Mouse (Mus musculus) R1 (cell line): ENCODE measurements around the gene Zfp354a.
"Not testable (repeated sequence)": the region's sequence is repeated elsewhere in the genome, so short reads cannot be mapped to it uniquely, and the experiment has no call there.

ENCODE experiments used
- DNase-seq: peaks from one replicate; pipeline ENCODE4 v3.0.0-alpha.2; 2018; ENCODE audit warnings: low read depth, low spot score

The Zfp354a gene

DNA sequence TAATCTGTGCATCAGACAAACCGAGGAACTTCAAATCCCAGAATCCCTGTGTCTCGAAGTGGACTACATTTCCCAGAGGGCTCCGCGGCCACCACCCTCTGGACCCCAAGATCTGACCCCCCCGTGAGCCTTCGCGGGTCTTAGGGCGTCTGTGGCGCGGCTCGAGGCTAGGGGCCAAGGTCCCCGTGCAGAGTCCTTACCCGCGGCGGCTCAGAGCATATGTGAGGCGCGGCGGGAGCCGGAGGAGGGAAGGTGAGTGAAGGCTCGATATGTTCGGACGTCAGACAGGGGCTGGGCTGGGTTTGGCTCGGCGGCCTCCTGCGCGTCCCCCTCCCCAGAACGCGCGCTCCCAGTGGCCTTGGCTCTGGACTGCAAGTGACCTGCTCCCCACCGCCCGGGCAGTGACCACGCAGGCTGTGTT lies at the start of gene Zfp354a:
Zfp354a (plus strand) TSS at position 107 of the 421 bp plus-strand sequence.
- DNase-seq: peak; percentile 73

DNA sequence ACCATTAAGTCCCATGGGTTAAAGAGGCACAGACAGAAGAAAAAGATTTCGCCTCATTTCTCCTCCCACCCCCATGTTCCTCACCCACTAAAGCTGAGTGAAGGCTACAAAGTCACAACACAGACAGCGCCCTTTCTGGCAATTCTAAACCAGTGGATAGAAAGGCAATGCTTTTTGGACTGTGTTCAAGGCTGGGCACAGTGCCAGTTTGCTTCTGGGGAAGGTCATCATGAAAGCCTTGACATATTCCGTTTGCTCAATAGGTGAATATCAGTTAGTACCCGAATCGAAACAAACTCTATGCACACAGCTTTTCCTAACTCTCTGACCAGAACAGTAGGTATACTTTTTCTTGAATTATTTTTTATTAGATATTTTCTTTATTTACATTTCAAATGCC lies 47.2 kb upstream of the Zfp354a start:
- DNase-seq: no peak

DNA sequence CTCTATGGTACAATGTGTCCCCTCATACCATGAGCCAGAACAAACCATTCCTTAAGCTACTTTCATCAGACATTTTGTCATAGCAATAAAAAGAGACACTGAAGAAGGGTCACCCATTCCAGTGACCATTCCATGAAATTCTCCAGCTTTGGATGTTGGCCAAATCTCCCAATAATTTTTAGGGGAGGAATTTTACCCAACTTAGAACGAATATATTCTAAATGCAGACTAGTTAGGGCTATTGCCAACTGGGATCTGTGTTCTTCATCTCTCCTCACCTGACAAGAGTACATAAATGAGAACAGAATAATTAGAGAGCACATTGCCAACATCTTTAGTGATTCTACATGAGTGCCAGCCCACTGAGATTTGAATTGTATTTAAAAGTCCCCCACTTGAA lies 45.1 kb upstream of the Zfp354a start, which contains the start of gene Olfr54:
Olfr54 (plus strand) TSS at position 301 of the 400 bp plus-strand sequence.
- no peak for DNase-seq

DNA sequence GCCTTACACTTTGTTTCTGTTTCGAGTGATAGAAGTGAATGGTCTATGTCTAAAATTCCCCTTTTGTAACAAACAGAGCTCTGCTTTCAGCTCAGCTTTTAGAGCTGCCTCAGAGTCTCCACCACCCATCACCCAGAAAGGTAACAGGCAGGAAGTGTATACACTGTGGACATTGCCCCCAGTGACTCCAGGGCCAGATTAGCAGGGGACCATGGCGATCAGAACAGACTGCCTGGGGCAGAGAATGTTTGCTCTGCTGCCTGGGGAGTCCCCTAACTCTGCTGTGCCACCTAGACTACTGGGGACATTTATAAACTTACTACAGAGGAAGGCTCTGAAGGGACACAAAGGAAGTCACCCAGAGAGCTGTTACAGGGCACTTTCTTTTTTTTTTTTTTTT lies 42.7 kb upstream of the Zfp354a start:
- DNase-seq: no peak

DNA sequence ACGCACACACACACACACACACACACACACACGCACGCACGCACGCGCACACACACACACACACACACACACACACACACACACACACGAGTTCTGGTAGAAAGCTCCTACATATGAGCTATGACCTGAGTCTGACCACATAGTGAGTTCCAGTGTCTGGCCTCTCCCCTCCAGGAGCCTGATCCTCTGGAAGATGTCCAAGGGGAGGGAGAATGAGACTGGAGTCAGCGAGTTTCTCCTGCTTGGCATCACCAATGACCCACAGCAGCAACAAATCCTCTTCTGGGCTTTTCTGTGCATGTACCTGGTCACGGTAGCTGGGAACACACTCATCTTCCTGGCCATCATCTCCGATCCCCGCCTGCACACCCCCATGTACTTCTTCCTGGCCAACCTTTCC lies 32.2 kb upstream of the Zfp354a start:
- not testable (repeated sequence) for DNase-seq

DNA sequence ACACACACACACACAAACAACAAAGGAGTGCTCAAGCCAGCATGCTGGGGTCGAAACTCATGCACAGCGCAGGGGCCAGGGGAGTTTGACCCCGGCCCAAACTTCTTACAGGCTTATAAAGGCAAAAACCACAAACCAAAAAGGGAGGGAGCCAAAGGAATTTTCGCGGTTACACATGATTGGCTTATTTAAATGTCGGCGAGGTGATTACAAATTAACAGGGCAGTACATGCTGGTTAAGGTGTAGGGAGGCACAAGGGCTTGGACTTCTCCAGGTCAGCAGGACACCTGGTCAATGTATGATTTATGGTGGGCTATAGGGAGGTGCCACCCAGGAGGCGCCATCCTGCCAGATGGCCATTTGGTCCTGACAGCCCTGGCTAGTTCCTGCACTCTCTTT lies 29.7 kb upstream of the Zfp354a start:
- not testable (repeated sequence) for DNase-seq

DNA sequence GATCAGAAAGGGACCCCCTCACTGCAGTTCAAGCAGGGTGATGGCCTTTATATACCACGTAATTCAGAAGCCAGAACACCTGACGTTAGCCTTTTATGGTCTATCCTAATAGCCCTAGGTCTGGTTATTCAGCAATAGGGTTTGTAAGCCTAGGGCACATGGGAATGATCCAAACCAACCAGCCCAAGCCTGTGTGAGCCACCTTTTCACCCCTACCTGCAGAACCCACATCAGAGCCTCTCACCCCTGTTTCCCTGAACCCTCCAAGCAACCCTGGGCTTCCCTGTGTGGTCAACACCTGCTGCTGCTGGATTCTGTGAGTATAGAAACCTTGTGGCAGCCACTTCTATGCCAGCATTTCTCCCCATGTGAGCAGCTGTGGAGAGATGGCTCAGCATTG lies 28.8 kb upstream of the Zfp354a start:
- DNase-seq: no peak

DNA sequence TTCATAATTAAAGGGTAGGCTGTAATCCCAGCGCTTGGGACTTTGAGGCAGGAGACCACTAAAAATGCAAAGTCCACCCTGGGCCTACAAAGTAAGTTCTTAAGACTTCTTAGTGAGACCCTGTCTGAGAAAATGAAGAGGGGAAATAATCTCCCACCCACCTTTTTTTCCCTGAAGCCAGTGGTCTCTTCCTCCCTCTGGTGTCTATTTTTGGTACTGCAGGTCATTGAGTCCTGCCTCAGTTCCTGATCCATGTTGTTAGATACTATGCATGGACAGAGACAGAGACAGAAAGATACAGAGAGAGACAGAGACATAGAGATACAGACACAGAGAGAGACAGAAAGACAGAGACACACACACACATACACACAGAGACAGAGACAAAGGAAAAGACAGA lies 26.2 kb upstream of the Zfp354a start:
- peak; percentile 61 for DNase-seq

DNA sequence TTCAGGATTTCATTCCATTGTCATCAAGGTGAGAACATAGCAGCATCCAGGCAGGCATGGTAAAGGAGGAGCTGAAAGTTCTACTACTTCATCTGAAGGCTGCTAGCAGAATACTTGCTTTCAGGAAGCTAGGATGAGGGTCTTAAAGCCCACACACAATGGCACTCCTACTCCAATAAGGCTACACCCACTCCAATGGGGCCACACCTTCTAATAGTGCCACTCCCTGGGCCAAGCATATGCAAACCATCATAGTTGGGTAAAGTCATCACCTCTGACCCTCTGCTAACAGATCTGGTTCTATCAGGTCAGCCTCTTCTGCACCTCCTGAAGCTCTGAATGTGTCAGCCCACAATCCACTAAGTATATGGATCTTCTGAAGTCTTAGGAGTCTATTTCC lies 24.9 kb upstream of the Zfp354a start:
- not testable (repeated sequence) for DNase-seq

DNA sequence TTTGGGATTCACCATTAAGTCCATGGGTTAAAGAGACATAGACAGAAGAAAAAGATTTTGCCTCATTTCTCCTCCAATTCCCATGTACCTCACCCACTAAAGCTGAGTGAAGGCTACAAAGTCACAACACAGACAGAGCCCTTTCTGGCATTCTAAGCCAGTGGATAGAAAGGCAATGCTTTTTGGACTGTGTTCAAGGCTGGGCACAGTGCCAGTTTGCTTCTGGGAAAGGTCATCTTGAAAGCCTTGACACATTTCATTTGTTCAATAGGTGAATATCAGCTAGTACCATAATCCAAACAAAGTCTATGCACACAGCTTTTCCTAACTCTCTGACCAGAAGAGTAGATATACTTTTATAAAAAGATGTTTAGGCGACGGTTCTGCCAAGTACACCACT lies 23.1 kb upstream of the Zfp354a start:
- DNase-seq: no peak

DNA sequence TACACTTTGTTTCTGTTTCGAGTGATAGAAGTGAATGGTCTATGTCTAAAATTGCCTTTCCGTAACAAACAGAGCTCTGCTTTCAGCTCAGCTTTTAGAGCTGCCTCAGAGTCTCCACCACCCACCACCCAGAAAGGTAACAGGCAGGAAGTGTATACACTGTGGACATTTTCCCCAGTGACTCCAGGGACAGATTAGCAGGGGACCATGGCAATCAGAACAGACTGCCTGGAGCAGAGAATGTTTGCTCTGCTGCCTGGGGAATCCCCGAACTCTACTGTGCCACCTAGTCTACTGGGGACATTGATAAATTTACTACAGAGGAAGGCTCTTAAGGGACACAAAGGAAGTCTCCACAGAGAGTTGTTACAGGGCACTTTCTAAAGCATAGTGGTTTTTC lies 14.3 kb upstream of the Zfp354a start:
- not testable (repeated sequence) for DNase-seq

DNA sequence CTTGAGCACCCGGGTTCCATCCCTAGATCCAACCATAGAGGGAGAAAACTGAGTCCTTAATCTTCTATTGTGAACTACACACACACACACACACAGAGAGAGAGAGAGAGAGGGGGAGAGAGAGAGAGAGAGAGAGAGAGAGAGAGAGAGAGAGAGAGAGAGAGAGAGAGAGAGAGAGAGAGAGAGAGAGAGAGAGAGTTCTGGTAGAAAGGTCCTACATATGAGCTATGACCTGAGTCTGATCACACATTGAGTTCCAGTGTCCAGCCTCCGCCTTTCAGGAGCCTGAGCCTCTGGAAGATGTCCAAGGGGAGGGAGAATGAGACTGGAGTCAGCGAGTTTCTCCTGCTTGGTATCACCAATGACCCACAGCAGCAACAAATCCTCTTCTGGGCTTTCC lies 11.2 kb upstream of the Zfp354a start, which contains the start of gene Olfr1375:
Olfr1375 (plus strand) TSS at position 301 of the 400 bp plus-strand sequence.
- not testable (repeated sequence) for DNase-seq

DNA sequence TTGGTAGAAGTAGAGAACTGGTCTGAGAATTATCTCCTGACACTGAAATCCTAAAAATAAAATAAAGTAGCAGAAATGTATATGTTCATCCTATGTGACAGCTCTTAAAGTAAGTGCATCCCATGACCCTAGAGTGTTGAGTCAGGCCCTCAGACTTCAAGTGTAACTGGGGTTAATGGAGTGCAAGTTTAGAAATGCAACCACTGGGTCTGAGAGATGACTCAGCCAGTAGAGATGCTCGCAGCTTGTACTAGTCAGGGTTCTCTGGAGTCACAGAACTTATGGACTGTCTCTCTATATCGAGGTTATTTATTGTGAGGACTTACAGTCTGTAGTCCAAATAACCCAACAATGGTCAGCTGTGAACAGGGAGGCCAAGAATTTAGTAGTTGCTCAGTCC lies 7.4 kb upstream of the Zfp354a start:
- DNase-seq: no peak

DNA sequence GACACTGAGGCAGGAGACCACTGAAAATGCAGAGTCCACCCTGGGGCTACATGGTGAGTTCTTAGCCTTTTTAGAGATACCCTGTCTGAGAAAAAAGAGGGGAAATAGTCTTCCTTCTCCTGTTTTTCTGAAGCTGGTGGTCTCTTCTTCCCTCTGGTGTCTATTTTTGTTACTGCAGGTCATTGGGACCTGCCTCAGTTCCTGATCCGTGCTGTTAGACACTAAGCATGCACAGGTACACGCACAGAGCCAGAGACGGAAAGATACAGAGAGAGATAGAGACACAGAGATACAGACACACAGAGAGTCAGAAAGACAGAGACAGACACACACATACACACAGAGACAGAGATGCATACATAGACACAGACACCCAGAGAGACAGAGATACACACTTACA lies 5.8 kb upstream of the Zfp354a start:
- peak; percentile 47 for DNase-seq

DNA sequence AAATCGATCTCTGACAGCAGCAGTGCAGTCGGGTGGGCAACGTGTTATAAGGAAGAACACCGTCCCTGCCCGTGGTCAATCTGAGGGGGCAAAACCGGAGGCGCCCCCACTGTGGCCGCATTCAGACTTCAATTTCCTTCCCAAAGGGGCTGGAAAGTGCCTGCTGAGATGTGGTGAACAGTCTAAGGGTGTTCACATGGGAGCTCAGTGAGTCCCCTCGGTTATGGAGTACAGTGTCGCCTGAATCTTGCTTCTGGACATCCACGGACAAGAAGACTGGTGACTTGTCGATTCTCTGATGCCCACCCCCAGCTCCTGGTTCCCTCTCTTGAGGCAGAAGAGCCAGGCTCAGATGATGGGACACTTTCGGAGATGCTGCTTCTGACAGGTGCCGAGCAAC lies 583 bp downstream of the Zfp354a start:
- no peak for DNase-seq

DNA sequence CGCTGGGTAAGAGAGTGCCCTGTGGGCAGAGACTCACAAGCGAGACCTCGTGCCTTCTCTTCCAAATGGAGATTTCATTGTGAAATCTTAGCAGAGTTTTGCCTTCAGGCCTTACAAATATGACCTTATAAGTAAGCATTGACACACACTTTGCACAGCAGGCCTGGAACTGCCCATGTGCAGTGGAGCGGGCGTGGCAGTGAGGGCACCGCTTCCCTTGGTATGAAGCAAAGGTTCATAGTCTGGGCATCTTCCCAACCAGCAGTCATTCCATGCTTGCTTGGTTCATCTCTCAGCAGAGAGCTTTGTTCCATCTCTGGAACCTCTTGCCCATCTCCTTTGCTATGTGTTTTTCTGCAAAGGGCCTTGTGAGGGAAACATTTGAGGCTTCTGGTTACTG lies 1.9 kb downstream of the Zfp354a start:
- no peak for DNase-seq

DNA sequence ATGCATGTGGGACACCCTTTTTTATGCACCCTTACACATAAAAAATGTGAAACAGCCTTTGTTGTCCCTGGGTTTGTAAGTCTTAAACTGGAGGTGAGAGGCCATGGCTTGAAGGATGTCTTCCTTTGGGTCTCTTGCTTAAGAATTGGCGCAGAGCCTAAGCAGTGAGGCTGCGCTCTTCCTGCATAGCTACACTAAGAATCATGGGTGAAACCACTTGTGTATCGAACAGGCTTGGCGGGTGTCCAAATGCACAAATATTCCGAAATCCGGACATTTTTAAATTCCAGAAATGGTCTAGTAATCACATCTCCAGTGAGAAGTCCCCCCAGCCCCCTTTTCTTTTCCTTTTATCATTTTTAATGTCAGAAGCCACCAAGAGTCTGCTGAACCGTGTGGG lies 4.2 kb downstream of the Zfp354a start:
- no peak for DNase-seq

DNA sequence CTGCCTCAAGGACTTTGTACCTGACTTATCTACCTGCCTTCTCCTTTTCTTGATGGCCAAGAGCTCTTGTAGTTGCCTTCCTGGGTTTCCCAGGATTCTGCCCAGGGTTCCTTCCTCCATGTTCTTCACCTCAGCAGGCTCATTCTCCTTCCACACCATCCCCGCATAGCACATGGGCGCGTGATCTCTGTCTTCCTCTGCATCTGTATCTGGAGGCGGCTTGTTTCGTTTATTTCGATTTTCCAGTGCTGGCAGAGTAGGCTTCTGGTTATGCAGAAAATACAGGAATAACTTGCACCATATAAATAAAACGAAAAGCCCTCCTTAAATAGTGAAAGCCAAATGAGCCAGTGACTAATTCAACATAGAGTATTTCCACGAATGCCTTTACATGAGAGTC lies 4.8 kb downstream of the Zfp354a start:
- no peak for DNase-seq

DNA sequence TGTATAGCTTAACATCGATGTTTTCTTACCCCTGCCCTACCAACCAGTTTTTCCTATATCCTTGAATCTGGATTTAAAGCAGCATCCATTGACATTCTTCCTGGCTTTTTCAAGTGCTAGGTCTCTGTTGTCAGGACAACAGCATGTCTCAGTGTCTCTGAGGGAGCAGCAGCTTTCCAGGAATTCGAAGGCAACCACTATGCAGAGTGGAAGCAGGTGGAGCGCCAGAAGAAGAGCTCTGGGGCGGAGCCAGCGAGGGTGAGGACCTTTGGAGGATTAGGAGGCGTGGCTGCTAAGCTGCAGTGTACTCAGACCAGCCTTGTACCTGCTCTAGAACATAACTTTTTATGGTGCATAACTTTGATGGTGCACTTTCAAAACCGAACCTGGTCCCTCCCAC lies 25.5 kb downstream of the Zfp354a start:
- DNase-seq: peak; percentile 83

DNA sequence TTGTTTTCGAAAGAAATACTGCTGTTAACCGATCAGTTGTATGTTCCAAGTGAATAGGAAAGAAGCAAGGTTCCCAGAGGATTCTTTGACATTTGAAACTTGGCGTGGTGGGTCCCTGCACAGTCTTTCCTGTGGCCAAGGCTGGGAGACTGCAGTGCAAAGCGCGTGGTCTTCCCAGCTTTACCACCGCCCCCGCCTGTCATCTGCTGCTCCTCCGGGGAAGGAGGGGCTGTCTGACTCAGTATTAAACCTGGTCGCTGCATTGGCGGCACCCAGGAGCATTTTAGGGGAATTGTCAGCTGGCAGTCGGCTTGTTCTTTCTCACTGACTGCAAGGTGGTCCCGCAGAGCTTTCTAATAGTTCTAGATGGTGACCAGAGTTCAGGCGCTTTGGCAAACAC lies 26.2 kb downstream of the Zfp354a start:
- DNase-seq: no peak

DNA sequence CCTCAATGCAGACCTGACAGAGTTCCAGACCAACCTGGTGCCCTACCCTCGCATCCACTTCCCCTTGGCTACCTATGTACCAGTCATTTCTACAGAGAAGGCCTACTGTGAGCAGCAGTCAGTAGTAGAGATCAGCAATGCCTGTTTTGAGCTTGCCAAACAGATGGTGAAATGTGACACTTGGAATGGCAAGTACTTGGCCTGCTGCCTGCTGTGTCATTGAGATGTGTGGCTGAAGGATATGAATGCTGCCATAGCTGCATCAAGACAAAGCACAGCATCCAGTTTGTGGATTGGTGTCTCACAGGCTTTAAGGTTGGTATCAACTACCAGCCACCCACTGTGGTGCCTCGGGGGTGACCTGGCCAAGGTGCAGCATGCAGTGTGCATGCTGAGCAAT lies 48.2 kb downstream of the Zfp354a start:
- no peak for DNase-seq

DNA sequence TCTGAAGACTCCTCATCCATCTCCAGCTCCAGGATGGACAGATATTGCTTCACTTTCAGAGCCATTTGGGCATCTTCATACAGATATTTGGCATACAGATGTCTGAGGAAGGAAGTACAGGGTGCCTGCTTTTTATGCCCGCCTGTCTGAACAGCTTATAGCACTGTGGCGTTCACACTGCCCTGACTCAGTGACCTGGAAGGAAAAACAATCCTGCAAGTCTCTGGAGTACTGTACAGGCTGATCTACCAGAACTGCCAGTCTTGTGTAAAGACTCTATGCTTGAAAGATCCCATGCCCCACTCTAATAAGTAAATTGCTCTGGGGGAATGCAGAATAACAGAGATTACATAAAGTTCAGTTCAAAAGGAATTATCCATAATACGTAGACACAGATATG lies 51.6 kb downstream of the Zfp354a start:
- no peak for DNase-seq
